Mouse (Mus musculus) bone marrow macrophage, adult 2 months (primary cell): ENCODE results near the gene Zfp787.

Experiments used
- CTCF ChIP-seq: IDR thresholded peaks from 2 replicates; pipeline ENCODE4 v1.5.1; 2012; ENCODE audit warnings: low read depth, mild to moderate bottlenecking, low read length, moderate library complexity
- POLR2A ChIP-seq: IDR thresholded peaks from 2 replicates; pipeline ENCODE4 v1.6.1; 2012; ENCODE audit warnings: mild to moderate bottlenecking, low read depth, low read length, borderline replicate concordance

- TF ChIP-seq CTCF, result no peak
- no peak for TF ChIP-seq POLR2A
Observed at GRCm38 (mm10) chr7:6145423-6146188, 10.2 kb downstream of the Zfp787 start.
